Mouse (Mus musculus): ENCODE results near the gene Hoxa6.

Gene Hoxa6

GRCm38 (mm10) chr6:52241001-52241621 lies 32.6 kb upstream of the Hoxa6 start:
- no peak for DNase-seq (ENCODE audit: low read depth, low spot score)

- peak; percentile 93 for DNase-seq (ENCODE audit: low read depth, low spot score)
Observed at GRCm38 (mm10) chr6:52240389-52241000, 32.0 kb upstream of the Hoxa6 start, which contains the start of gene Hoxa10. Gene Hoxa10, minus strand, starts transcription at chr6:52240854.

GRCm38 (mm10) chr6:52239625-52240388 lies 31.3 kb upstream of the Hoxa6 start:
- DNase-seq (ENCODE audit: low read depth, low spot score) = no peak

- DNase-seq (ENCODE audit: low read depth, low spot score) = no peak
Observed at GRCm38 (mm10) chr6:52238976-52239375, 30.5 kb upstream of the Hoxa6 start.

- no peak for DNase-seq (ENCODE audit: low read depth, low spot score)
Observed at GRCm38 (mm10) chr6:52238155-52238545, 29.6 kb upstream of the Hoxa6 start.

- DNase-seq (ENCODE audit: low read depth, low spot score) = no peak
Observed at GRCm38 (mm10) chr6:52237346-52238154, 29.0 kb upstream of the Hoxa6 start.

GRCm38 (mm10) chr6:52236806-52237205 lies 28.3 kb upstream of the Hoxa6 start:
- DNase-seq (ENCODE audit: low read depth, low spot score) = no peak

- no peak for DNase-seq (ENCODE audit: low read depth, low spot score)
Observed at GRCm38 (mm10) chr6:52235866-52236265, 27.3 kb upstream of the Hoxa6 start.

- DNase-seq (ENCODE audit: low read depth, low spot score) = peak; percentile 12
Observed at GRCm38 (mm10) chr6:52235267-52235666, 26.7 kb upstream of the Hoxa6 start.

- DNase-seq (ENCODE audit: low read depth, low spot score) = peak; percentile 46
Observed at GRCm38 (mm10) chr6:52234428-52235140, 26.1 kb upstream of the Hoxa6 start.

GRCm38 (mm10) chr6:52233546-52234427 lies 25.3 kb upstream of the Hoxa6 start:
- DNase-seq (ENCODE audit: low read depth, low spot score) = peak; percentile 66

- DNase-seq (ENCODE audit: low read depth, low spot score) = peak; percentile 75
Observed at GRCm38 (mm10) chr6:52232984-52233545, 24.5 kb upstream of the Hoxa6 start.

- peak; percentile 64 for DNase-seq (ENCODE audit: low read depth, low spot score)
Observed at GRCm38 (mm10) chr6:52232568-52232965, 24.0 kb upstream of the Hoxa6 start.

- DNase-seq (ENCODE audit: low read depth, low spot score) = peak; percentile 60
Observed at GRCm38 (mm10) chr6:52231885-52232567, 23.5 kb upstream of the Hoxa6 start.

GRCm38 (mm10) chr6:52230516-52231165 lies 22.1 kb upstream of the Hoxa6 start, which contains the start of gene Hoxa9:
Gene Hoxa9, minus strand, starts transcription at chr6:52231089.
- DNase-seq (ENCODE audit: low read depth, low spot score) = no peak

GRCm38 (mm10) chr6:52229558-52230416 lies 21.3 kb upstream of the Hoxa6 start:
- DNase-seq (ENCODE audit: low read depth, low spot score) = peak; percentile 70

All from ZHBTc4 (cell line).